Mouse (Mus musculus): Measurements from ENCODE around the gene Krtap16-1. TPM values are rescaled to one million over a fixed set of nuclear protein-coding genes. Genes with fewer than 3 reads are reported as not detected.

The Krtap16-1 gene
- polyA plus RNA-seq, 1 experiment: not detected

- TF ChIP-seq CTCF (IDR thresholded peaks at IDR 0.05; ENCODE audit: low read depth, low read length) (peak; percentile 50), POLR2A (IDR thresholded peaks at IDR 0.05; ENCODE audit: borderline replicate concordance, low read depth, low read length) (no peak)
- no peak overlapping the region for H3K4me3 ChIP-seq (ENCODE audit: insufficient read depth, low read length)
- no peak overlapping the region for H3K27ac ChIP-seq (ENCODE audit: insufficient read depth, low read depth, low read length)
- no peaks in the 10 kb centered on the region for H3K4me1 ChIP-seq (ENCODE audit: control insufficient read depth, insufficient read depth, low read length)
Measured at GRCm38 (mm10) chr11:100004846-100005245, 18.4 kb upstream of the Krtap16-1 start.

GRCm38 (mm10) chr11:99999091-99999490 lies 12.7 kb upstream of the Krtap16-1 start:
- TF ChIP-seq POLR2A (IDR thresholded peaks at IDR 0.05; ENCODE audit: borderline replicate concordance, low read depth, low read length): no peak
- no peak for TF ChIP-seq CTCF (IDR thresholded peaks at IDR 0.05; ENCODE audit: low read depth, low read length)
- Histone ChIP-seq H3K4me1 (ENCODE audit: control insufficient read depth, insufficient read depth, low read length) (no peaks in the 10 kb centered on the region), H3K27ac (ENCODE audit: insufficient read depth, low read depth, low read length) (no peak overlapping the region), H3K4me3 (ENCODE audit: insufficient read depth, low read length) (no peak overlapping the region)

- Histone ChIP-seq H3K27ac (ENCODE audit: insufficient read depth, low read depth, low read length) (no peak overlapping the region), H3K4me3 (ENCODE audit: insufficient read depth, low read length) (no peak overlapping the region)
- TF ChIP-seq CTCF (IDR thresholded peaks at IDR 0.05; ENCODE audit: low read depth, low read length) (no peak), POLR2A (IDR thresholded peaks at IDR 0.05; ENCODE audit: borderline replicate concordance, low read depth, low read length) (no peak)
Measured at GRCm38 (mm10) chr11:99994384-99994661, 7.9 kb upstream of the Krtap16-1 start.

GRCm38 (mm10) chr11:99993620-99994383 lies 7.4 kb upstream of the Krtap16-1 start, which contains the start of gene Krtap17-1:
Gene Krtap17-1, minus strand, starts transcription at chr11:99993994.
- TF ChIP-seq POLR2A (IDR thresholded peaks at IDR 0.05; ENCODE audit: borderline replicate concordance, low read depth, low read length) (no peak), CTCF (IDR thresholded peaks at IDR 0.05; ENCODE audit: low read depth, low read length) (no peak)
- Histone ChIP-seq H3K4me1 (ENCODE audit: control insufficient read depth, insufficient read depth, low read length) (no peaks in the 10 kb centered on the region), H3K27ac (ENCODE audit: insufficient read depth, low read depth, low read length) (no peak within 1 kb of the TSS), H3K4me3 (ENCODE audit: insufficient read depth, low read length) (no peak within 1 kb of the TSS)

More at GRCm38 (mm10) chr11:99994384-99994661, 7.9 kb upstream of the Krtap16-1 start:
- H3K4me1 ChIP-seq (ENCODE audit: control insufficient read depth, insufficient read depth, low read length): no peaks in the 10 kb centered on the region

GRCm38 (mm10) chr11:99990571-99990970 lies 4.2 kb upstream of the Krtap16-1 start:
- TF ChIP-seq POLR2A (IDR thresholded peaks at IDR 0.05; ENCODE audit: borderline replicate concordance, low read depth, low read length): no peak
- no peak for TF ChIP-seq CTCF (IDR thresholded peaks at IDR 0.05; ENCODE audit: low read depth, low read length)
- no peak overlapping the region for H3K4me3 ChIP-seq (ENCODE audit: insufficient read depth, low read length)
- H3K4me1 ChIP-seq (ENCODE audit: control insufficient read depth, insufficient read depth, low read length): no peaks in the 10 kb centered on the region
- H3K27ac ChIP-seq (ENCODE audit: insufficient read depth, low read depth, low read length): no peak overlapping the region

- H3K4me3 ChIP-seq (ENCODE audit: insufficient read depth, low read length): no peak overlapping the region
- TF ChIP-seq POLR2A (IDR thresholded peaks at IDR 0.05; ENCODE audit: borderline replicate concordance, low read depth, low read length) (no peak), CTCF (IDR thresholded peaks at IDR 0.05; ENCODE audit: low read depth, low read length) (no peak)
- no peak overlapping the region for H3K27ac ChIP-seq (ENCODE audit: insufficient read depth, low read depth, low read length)
- H3K4me1 ChIP-seq (ENCODE audit: control insufficient read depth, insufficient read depth, low read length): no peaks in the 10 kb centered on the region
Measured at GRCm38 (mm10) chr11:99989881-99990405, 3.5 kb upstream of the Krtap16-1 start.

GRCm38 (mm10) chr11:99988530-99988929 lies 2.1 kb upstream of the Krtap16-1 start:
- no peaks in the 10 kb centered on the region for H3K4me1 ChIP-seq (ENCODE audit: control insufficient read depth, insufficient read depth, low read length)
- H3K27ac ChIP-seq (ENCODE audit: insufficient read depth, low read depth, low read length): no peak overlapping the region
- no peak overlapping the region for H3K4me3 ChIP-seq (ENCODE audit: insufficient read depth, low read length)
- no peak for TF ChIP-seq POLR2A (IDR thresholded peaks at IDR 0.05; ENCODE audit: borderline replicate concordance, low read depth, low read length)
- no peak for TF ChIP-seq CTCF (IDR thresholded peaks at IDR 0.05; ENCODE audit: low read depth, low read length)

- no peak overlapping the region for H3K4me3 ChIP-seq (ENCODE audit: insufficient read depth, low read length)
- TF ChIP-seq CTCF (IDR thresholded peaks at IDR 0.05; ENCODE audit: low read depth, low read length) (no peak), POLR2A (IDR thresholded peaks at IDR 0.05; ENCODE audit: borderline replicate concordance, low read depth, low read length) (no peak)
- H3K4me1 ChIP-seq (ENCODE audit: control insufficient read depth, insufficient read depth, low read length): no peaks in the 10 kb centered on the region
- H3K27ac ChIP-seq (ENCODE audit: insufficient read depth, low read depth, low read length): no peak overlapping the region
Measured at GRCm38 (mm10) chr11:99985291-99986092, 905 bp downstream of the Krtap16-1 start.

- no peak for TF ChIP-seq CTCF (IDR thresholded peaks at IDR 0.05; ENCODE audit: low read depth, low read length)
- TF ChIP-seq POLR2A (IDR thresholded peaks at IDR 0.05; ENCODE audit: borderline replicate concordance, low read depth, low read length): no peak
- Histone ChIP-seq H3K27ac (ENCODE audit: insufficient read depth, low read depth, low read length) (no peak overlapping the region), H3K4me1 (ENCODE audit: control insufficient read depth, insufficient read depth, low read length) (no peaks in the 10 kb centered on the region), H3K4me3 (ENCODE audit: insufficient read depth, low read length) (no peak overlapping the region)
Measured at GRCm38 (mm10) chr11:99983442-99983841, 3.0 kb downstream of the Krtap16-1 start.

GRCm38 (mm10) chr11:99982731-99983130 lies 3.7 kb downstream of the Krtap16-1 start:
- Histone ChIP-seq H3K4me3 (ENCODE audit: insufficient read depth, low read length) (no peak overlapping the region), H3K27ac (ENCODE audit: insufficient read depth, low read depth, low read length) (no peak overlapping the region)
- TF ChIP-seq CTCF (IDR thresholded peaks at IDR 0.05; ENCODE audit: low read depth, low read length): no peak
- no peak for TF ChIP-seq POLR2A (IDR thresholded peaks at IDR 0.05; ENCODE audit: borderline replicate concordance, low read depth, low read length)

More at GRCm38 (mm10) chr11:99982731-99983130, 3.7 kb downstream of the Krtap16-1 start:
- H3K4me1 ChIP-seq (ENCODE audit: control insufficient read depth, insufficient read depth, low read length): no peaks in the 10 kb centered on the region
